Mouse (Mus musculus): ENCODE measurements around the gene Nr1d2. TPM values are rescaled to one million over a fixed set of nuclear protein-coding genes. Genes with fewer than 3 reads are reported as not detected.
A peak's percentile ranks its signal among the peaks of the same experiment; 100 is the strongest.

Nr1d2 gene
- polyA plus RNA-seq, 1 experiment from 2014 or later = 7.0 TPM

DNA sequence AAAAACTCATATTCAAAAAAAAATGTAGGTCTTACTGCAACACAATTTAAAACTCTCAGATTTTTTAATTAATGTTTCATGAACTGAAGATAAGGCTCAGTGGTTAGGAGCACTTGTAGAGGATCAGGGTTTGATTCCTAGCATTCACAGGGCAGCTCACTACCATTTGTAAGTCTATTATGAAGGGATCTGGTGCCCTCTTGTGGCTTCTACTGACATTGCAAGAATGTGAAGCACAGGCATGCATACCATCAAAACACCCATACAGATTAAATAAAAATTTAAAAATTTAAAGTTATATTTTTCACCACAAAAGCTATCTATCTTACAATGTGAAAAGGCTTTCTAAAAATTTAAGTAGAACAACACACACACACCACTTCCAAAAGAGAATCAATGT lies 71.9 kb downstream of the Nr1d2 start:
- DNase-seq (peak; percentile 42), ATAC-seq (ENCODE audit: low FRiP score, low TSS enrichment) (no peak)
- no peak overlapping the region for H3K9ac ChIP-seq (replicated peaks; ENCODE audit: low read length)
- H3K27me3 ChIP-seq (ENCODE audit: control insufficient read depth, insufficient read depth, low read length) = no peaks in the 10 kb centered on the region
- no peak overlapping the region for H3K4me2 ChIP-seq (ENCODE audit: low read length)
- H3K36me3 ChIP-seq (ENCODE audit: control insufficient read depth, insufficient read depth, low read length) = no peaks in the 10 kb centered on the region
- H3K27ac ChIP-seq (replicated peaks; ENCODE audit: low read depth, low read length) = no peak overlapping the region
- no peaks in the 10 kb centered on the region for H3K4me1 ChIP-seq (ENCODE audit: control insufficient read depth, insufficient read depth, low read length)
- H3K9me3 ChIP-seq (ENCODE audit: control insufficient read depth, low read length) = no peaks in the 10 kb centered on the region
- no peak overlapping the region for H3K4me3 ChIP-seq (replicated peaks; ENCODE audit: low read depth, low read length)

Small RNA genes within 50 kb of the gene (microRNA-seq; reads per million reads assigned to microRNA genes)
- gene Gm44469 = not detected

Other genes with a start within 250 kb of the Nr1d2 start
- 38.0 and 54.5 TPM in 2 replicates for gene Nkiras1, start 32.0 kb upstream of the Nr1d2 start, polyA plus RNA-seq (2014; fragmentation: Nextera tagmentation; extraction: Ambion mirVana)
- 350 and 371 TPM in 2 replicates for gene Rpl15, start 32.3 kb upstream of the Nr1d2 start, polyA plus RNA-seq (2014; fragmentation: Nextera tagmentation; extraction: Ambion mirVana)
- gene Ube2e1, start 92.7 kb upstream of the Nr1d2 start, polyA plus RNA-seq (2014; fragmentation: Nextera tagmentation; extraction: Ambion mirVana) = 83.0 and 139 TPM in 2 replicates

All from midbrain, embryonic 14.5 days (tissue).